Mouse (Mus musculus): Measurements from ENCODE around the gene Gm20696.
A peak's percentile ranks its signal among the peaks of the same experiment; 100 is the strongest.

Gm20696 gene

DNA sequence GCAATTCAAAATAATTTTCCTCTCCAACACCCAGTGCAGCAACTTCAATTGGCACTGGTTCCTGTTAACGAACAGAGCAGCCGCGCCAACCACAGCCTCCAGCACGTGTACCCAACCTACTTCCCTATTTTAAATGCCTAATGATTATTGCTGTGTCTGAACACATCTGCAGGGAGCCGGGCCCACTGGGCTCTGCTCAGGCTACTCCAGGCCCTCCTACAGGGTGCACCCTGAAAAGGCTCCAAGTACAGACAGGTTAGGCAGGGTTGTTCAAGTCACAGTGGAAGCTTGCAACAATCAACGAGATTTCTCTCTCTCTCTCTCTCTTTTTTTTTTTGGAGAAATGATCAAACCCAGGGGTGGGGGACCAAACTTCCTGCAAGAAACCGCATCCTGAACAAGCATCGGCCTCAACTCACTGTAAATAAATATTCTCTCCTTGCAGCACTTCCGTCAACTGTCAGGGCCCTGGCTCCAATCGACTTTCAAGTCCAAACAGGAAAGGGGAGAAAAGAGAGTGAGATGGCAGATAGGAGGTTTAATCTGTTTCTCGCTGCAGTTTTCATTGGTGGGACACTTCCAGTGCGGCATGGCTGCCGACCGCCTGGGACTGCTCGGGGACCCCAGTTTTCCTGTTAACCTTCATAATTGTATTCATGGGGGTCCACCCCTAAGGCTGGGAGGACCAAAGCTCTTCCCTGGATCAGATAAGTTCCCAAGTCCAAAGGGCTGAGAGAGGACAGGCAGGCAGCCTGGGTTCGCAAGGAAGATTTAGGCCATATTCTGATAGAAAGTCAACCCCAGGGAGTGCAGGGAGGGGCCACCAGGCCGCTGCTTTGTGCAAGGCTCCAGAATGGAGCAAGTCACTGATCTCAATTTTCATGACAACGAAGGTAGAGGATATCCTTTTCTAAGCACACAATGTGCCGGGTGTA, 277.6 kb downstream of the Gm20696 start:
- no peak for DNase-seq (ENCODE audit: low read depth)

DNA sequence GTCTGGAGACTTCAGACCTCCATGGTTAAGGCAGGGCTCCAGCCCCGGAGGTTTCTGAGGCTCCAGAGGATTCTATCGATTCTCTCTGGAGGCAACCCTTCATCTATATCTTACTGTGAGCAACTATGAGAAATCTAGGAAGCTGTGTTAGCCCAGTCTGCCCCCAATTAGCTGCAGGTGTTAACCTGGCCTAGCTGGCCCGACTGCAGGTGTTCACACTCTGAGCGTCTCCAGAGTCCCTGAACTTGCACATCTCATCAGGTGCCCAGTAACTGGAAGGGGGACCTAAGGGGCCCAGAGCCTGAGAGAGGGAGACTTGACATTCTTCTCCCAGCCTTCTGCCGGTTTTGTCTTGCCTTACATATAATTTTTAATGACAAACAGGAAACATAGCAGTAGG, 278.6 kb downstream of the Gm20696 start:
- DNase-seq (ENCODE audit: low read depth) = no peak

DNA sequence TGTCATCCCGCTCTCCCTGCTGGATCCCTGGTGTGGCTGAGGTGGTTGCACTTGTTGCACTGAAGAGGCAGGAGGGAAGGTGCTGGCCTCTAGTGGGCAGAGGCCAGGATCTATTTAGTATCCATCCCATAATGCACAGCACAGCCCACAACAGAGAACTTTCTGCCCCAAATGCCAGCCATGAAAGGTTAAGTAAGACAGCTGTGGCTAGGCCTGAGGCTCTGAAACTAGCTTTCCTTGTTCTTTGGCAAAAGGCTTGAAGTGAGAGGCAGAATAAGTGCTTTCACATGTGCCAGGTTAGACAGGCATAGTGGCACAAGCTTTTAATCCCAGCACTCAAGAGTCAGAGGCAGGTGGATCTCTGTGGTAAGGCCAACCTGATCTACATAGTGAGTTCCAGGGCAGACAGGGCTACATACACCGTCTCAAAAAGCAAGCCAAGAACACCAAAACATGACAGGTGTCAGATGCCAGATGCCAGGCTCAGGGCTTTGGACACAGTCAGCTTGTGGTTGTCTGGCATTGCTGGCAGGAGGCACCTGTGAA, 281.5 kb downstream of the Gm20696 start:
- no peak for DNase-seq (ENCODE audit: low read depth)

DNA sequence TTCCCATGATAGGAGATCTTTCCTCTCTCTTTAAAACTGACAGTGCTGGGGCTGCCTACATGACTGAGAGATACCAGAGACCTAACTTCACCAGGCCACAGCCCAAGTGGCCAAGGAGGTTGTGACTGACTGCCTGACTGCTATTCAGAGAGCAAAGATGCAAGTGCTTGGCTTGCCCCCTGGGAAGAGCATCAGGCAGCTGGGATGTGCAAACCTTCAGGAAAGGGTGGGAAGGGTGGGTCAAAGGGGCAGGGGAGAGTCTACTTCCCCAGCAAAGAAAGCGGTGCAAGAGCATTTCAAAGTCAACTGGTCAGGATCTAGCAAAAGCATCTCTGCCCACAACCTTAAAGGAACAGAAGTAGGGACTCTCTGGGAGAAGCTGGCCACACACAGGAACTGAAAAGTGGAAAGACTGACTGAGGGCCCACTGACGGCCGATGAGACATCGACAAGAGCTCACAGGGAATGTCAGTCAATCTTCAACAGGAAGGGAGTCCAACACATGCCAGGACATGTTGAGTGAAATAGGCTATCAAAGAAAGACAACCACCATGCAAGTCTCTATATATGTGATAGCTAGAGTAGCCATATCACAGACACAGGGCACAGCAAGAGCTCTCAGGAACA, 282.6 kb downstream of the Gm20696 start:
- DNase-seq (ENCODE audit: low read depth) = no peak

DNA sequence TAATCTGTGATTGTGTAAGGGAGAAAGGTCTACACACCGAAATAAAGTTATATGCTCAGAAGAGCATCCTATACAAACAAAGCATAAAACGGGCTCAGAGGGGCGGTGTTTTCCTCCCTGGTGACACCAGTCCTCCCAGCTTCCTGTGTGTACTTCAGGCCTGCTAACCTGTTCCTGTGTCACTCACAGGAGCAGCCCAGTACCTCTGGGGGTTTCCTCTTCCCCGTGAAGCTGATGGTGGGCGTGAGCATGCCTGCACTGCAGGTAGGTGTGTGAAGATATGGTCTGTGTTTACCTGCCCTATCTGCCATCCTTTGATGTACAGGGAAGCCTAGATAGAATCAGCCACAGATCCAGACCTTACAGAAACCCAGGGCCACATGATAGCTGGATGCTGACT, 286.5 kb downstream of the Gm20696 start:
- DNase-seq (ENCODE audit: low read depth) = no peak

DNA sequence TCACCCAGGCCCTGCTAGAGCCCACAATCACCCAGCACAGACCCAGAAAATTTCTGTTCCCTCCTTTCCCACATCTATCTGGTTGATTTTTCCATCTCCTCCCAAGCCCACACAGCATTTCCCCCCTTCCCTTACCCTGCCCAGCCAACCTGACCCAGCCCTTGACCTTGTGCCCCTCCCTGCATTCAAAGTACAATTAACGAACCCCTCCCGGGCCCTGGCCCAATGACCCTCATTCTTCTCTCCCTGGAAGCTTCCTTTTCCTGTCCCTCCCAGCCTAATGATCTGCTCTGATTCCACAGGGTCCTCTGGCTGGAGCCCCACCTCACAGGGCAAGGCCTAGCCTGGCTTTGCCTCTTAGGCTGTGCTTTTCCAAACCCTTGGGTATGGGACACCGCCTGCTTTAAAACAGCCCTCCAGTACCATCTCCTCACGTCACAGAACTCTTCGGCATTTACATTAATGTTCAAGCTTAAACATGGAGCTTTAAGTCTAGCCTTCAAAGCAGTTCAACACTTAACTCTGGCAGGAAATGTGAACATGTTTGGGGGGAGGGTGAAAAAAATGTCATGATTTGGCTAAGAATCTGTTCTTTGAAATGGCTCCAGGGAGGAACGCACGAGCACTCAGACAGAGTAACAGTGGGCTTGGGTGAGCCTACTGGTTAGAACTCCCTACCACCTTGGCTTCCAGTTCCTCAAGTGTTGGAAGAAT, 287.4 kb downstream of the Gm20696 start:
- no peak for DNase-seq (ENCODE audit: low read depth)

DNA sequence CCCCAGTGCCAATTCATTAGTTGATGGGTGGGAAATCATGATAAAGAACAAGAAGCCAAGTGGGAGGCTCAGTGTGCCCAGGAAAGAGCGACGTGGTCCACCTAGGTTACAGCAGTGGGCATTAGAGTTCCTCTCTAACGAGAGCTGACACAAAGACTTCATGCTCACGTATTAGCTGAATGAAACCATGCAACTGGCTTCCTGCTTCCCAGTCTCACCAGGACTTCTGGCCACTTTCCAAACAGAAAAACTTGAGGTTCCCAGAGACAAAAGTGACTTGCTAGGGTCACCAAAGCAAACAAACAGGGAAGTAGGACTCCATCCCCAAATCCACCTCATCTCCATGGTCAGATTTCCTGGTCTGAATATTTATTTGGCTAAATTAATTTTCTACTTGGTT, 288.9 kb downstream of the Gm20696 start:
- DNase-seq (ENCODE audit: low read depth) = no peak

DNA sequence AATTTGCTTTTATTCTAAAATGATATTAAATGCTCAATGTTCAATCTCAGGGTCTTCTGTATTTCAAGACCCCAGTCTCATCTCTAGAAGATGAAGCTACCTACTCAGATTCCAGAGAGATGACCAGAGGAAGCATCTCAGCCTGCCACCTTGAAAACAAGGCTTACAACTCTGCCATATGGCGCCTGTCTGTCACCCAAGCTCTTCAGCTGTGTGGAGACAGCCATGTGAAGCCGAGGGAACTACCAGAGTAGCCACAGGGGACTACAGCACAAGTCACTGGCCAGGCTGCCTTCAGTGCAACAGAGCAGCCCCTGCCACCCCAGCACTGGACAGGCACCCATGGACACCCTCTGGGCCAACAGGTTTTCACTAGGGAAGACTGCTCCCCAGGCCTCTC, 289.5 kb downstream of the Gm20696 start:
- no peak for DNase-seq (ENCODE audit: low read depth)

DNA sequence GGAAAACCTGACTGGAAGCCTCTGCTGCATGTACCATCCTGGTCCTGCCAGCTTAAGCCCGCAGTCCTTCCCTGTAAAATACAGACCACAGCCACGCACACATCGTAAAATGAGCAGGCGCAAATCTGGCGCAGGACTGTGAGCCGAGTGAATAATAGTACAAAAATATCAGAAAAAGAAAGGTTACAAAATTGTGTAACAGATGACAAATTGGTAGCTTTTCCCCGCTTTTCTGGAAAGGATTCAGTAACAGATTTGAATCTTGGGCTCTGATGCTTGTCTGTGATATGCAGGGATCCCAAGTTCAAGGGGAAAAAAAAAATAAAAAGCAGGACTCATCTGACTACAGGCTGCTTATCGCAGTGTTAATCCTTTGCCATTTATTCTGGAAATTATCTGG, 289.9 kb downstream of the Gm20696 start:
- DNase-seq (ENCODE audit: low read depth) = no peak

DNA sequence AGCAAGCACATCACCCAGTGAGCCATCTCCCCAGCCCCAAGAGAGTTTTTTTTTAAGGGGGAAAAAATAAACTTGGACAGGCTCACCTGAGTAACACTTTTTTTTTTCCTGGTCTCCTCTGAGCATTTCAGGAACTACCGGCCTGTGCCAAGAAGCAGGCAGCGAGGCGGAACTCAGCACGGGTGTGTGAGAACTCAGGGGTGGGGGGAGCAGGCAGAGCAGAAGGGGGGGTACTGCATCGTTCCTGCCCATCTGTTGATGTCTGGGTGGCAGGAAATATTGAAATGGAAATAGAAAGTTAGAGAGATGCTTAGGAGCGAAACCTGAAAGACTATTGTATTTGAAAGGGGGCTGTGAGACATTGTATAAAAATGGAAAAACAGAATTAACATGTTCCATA, 290.7 kb downstream of the Gm20696 start:
- DNase-seq (ENCODE audit: low read depth) = no peak

DNA sequence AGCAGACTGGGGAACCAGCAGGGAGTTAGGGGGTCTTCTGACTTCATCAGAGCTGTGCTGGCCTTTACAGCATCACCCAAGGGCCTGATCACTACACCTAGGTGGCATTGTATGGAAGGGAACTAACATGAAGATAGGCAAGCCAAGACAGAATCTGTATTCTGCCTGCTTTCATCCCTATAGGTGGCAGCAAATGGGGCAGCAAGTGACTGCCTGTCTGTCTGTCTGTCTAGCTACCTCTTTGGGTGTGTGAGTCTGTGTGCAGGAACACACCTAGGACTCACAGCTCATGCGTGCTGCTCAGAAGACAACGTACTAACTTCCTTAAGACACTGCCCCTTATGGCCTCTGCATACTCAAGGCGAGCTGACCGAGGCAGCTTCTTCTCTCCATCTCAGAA, 291.2 kb downstream of the Gm20696 start:
- no peak for DNase-seq (ENCODE audit: low read depth)

- DNase-seq (ENCODE audit: low read depth) = no peak
Observed at GRCm38 (mm10) chr6:99374448-99375271, 291.9 kb downstream of the Gm20696 start.

DNA sequence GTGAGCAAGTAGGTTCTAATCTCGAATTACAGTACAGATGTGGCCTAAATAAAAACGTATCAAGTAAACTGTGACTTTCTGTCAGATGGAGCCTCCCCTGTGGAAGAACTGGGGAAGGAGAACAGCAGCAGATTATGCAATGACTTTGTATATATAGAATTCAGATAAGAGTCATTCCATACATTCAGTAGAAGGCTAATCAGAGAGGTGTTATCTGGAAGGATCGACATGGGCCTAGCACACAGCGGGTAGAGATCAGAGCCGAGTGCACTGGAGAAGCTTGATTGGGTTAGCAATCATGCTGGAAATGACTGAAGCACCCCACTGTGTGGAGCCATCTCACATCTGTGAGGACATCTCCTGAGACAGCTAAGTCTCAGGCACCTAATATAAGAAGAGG, 294.2 kb downstream of the Gm20696 start:
- no peak for DNase-seq (ENCODE audit: low read depth)

DNA sequence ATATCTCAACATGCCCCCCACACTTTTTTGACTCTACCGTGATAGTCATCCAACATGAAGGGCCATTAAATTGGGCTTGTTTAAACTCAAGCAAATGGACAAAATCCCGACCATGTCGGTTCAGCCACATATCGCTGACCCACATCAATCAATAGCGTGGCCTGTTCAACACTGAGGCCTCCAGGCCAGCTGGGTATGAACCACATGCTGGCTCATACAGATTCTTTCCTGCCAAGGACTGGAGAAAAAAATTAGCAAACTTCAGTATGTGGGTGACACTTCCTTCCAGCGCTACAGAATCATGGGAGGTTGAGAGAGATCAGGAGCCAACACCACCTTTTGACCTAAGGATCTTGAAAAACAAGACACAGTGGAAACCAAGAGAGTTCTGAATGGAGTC, 294.6 kb downstream of the Gm20696 start:
- peak; percentile 67 for DNase-seq (ENCODE audit: low read depth)

- no peak for DNase-seq (ENCODE audit: low read depth)
Observed at GRCm38 (mm10) chr6:99369931-99370330, 296.7 kb downstream of the Gm20696 start.

DNA sequence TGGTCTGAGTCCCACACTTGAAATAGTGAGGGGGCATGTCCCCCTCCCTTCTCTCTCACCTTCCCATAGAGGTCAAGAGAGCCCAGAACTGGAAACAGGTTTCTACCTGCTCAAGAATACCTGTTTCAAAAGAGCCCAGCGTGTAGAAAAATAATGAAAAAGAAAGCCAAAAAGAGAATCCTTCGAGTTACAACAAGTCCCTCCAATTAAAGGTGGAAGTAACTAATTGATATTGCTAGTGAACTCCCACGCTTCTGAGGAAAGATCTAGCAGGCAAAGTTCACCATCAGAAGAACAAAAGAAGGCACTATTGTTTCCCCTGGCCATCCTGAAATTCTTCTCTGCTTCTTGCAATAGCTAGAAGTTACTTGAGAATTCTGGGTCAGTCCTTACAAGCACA, 297.4 kb downstream of the Gm20696 start:
- DNase-seq (ENCODE audit: low read depth) = no peak

DNA sequence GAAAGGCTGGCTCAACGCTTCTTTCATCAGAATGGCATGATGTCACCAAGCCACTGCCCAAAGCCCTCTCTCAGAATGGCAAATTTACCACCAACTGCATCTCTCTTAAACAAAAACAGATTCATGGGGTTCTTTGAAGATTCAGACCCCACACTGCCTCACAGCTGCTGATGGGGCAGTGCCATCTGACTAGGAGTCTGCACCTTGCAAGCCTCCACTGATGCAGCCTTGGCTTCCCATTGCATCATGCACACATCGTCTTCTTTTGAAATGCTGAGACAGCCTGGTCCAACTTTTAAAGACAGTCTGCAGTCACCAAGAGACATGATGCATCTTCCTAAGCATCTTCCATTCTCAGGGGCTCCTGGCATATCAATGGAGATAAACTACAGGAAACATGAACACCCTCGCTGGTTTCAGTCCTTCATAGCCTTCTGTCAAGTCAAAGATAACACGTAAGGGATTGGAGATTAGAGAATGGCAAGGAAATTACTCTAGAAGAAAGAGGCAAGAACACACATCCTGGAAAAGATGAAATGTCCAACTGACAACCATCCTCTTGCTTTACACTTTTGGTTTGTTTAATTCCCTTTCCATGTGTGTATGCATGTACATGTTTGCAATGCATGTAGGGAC, 298.4 kb downstream of the Gm20696 start:
- DNase-seq (ENCODE audit: low read depth) = no peak

GRCm38 (mm10) chr6:99364545-99364944, 302.1 kb downstream of the Gm20696 start:
- no peak for DNase-seq (ENCODE audit: low read depth)

DNA sequence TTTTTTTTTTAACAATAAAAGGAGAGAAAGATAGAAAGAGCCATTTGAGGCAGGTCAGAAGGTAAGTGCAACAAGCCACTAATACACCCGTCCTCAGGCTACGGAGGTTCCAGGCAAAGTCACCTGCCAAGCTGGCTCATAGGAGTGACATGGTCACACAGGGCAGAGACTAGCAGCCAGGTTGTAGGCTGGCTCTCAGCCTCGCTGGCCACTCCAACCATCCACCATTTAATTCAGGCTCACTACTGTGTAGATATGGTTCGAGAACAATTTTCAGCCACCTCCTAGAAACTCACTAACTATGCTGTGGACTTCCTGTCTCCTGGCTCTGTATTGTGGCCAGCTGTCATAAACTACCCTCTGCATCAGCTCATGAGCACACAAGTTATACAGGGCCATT, 306.0 kb downstream of the Gm20696 start:
- DNase-seq (ENCODE audit: low read depth) = no peak

DNA sequence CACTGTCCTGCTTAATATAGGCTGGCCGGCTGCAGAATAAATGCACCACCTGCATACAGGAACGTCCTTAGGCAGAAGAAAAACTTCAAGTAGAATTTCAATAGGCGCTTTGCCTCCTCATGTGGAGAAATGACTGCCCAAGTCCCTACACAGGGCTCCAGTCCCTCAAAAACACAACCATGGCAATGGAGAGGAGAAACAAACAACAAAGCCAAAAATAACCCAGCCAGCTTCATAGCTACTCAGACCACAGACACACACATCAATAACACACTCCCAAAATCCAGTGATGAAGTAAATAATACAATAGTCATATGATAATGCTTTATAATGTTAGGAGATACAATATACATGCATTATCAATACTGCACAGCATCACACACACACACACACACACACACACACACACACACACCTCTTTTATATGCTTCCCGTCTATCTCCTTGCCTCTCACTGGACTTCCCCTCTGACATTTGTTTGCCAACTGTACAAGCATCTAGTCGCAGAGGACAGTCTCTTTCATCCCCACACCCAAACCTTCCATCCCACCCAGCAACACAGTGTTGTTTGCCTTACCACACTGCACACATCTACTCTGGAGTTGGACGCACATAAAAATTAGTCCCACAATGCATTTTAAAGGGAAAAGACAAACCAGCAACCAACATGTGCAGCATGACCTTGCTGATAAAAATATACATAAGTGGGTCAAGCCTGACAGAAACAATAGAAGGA, 306.7 kb downstream of the Gm20696 start:
- no peak for DNase-seq (ENCODE audit: low read depth)

All from fibroblast of lung, adult 2 months (primary cell).